Mouse (Mus musculus): ENCODE results near the gene U2af2. TPM values are rescaled to one million over a fixed set of nuclear protein-coding genes. Genes with fewer than 3 reads are reported as not detected.

The U2af2 gene
- total RNA-seq, 1 experiment from 2014 or later = 166 TPM

GRCm38 (mm10) chr7:5112701-5113100, 50.8 kb downstream of the U2af2 start:
- DNase-seq = no peak

GRCm38 (mm10) chr7:5116850-5117249, 54.9 kb downstream of the U2af2 start, which contains the start of gene Rfpl4:
Rfpl4 (minus strand) TSS chr7:5116950.
- no peak for DNase-seq

- no peak for DNase-seq
These were observed 63.1 kb downstream of the U2af2 start for GRCm38 (mm10) chr7:5125078-5125477.

- peak; percentile 91 for DNase-seq
These were observed 63.8 kb downstream of the U2af2 start, which contains the start of gene Rasl2-9 for GRCm38 (mm10) chr7:5125549-5126406. Rasl2-9 (minus strand) TSS chr7:5125950.

Small RNAs within 50 kb of the gene (microRNA-seq; reads per million reads assigned to microRNA genes)
- gene Gm26217 = 0 reads per million in 2 experiments

Other genes starting within 250 kb of the U2af2 start
- 140 and 146 TPM in 2 replicates for gene Ube2s, start 249.6 kb upstream of the U2af2 start, total RNA-seq (2021)
- gene Shisa7, start 217.4 kb upstream of the U2af2 start, total RNA-seq (2021) = 2.2 and 2.9 TPM in 2 replicates
- gene Isoc2b, start 191.9 kb upstream of the U2af2 start, total RNA-seq (2021) = 8.6 and 12.5 TPM in 2 replicates
- 55.7 and 67.9 TPM in 2 replicates for gene Isoc2a, start 185.0 kb upstream of the U2af2 start, total RNA-seq (2021)
- gene Gm36210, start 155.6 kb upstream of the U2af2 start, total RNA-seq (2021) = 0.26 TPM in 1 of 2 replicates, not detected in the other
- gene Zfp628, start 146.9 kb upstream of the U2af2 start, total RNA-seq (2021) = 13.7 and 16.2 TPM in 2 replicates
- 6.6 and 8.1 TPM in 2 replicates for gene Nat14, start 140.1 kb upstream of the U2af2 start, total RNA-seq (2021)
- 3.9 and 5.0 TPM in 2 replicates for gene Ssc5d, start 136.4 kb upstream of the U2af2 start, total RNA-seq (2021)
- 0.63 TPM in 1 of 2 replicates, not detected in the other for gene Sbk2, start 97.7 kb upstream of the U2af2 start, total RNA-seq (2021)
- gene Sbk3, start 91.0 kb upstream of the U2af2 start, total RNA-seq (2021) = 0.37 and 0.64 TPM in 2 replicates
- 17.8 and 20.5 TPM in 2 replicates for gene Zfp579, start 66.0 kb upstream of the U2af2 start, total RNA-seq (2021)
- gene Zfp524, start 47.7 kb upstream of the U2af2 start, total RNA-seq (2021) = 11.7 and 12.9 TPM in 2 replicates
- gene Fiz1, start 47.4 kb upstream of the U2af2 start, total RNA-seq (2021) = 22.7 and 25.8 TPM in 2 replicates
- not detected in 2 replicates for gene Gm44973, start 46.6 kb upstream of the U2af2 start, total RNA-seq (2021)
- gene Zfp865, start 41.8 kb upstream of the U2af2 start, total RNA-seq (2021) = 25.3 and 30.5 TPM in 2 replicates
- 1.3 and 2.7 TPM in 2 replicates for gene Ccdc106, start 41.6 kb upstream of the U2af2 start, total RNA-seq (2021)
- gene 4632433K11Rik, start 28.0 kb upstream of the U2af2 start, total RNA-seq (2021) = not detected in 2 replicates
- 4.7 and 5.5 TPM in 2 replicates for gene Zfp784, start 23.7 kb upstream of the U2af2 start, total RNA-seq (2021)
- 10.0 and 12.9 TPM in 2 replicates for gene Zfp580, start 10.6 kb upstream of the U2af2 start, total RNA-seq (2021)
- gene Epn1, start 18.1 kb downstream of the U2af2 start, total RNA-seq (2021) = 145 and 155 TPM in 2 replicates
- gene Rfpl4, start 54.8 kb downstream of the U2af2 start, total RNA-seq (2021) = not detected in 2 replicates
- gene Rasl2-9, start 63.8 kb downstream of the U2af2 start, total RNA-seq (2021) = 1.7 and 2.1 TPM in 2 replicates
- gene Vmn1r55, start 87.5 kb downstream of the U2af2 start, total RNA-seq (2021) = not detected in 2 replicates
- gene Vmn1r56, start 134.6 kb downstream of the U2af2 start, total RNA-seq (2021) = not detected in 2 replicates
- not detected in 2 replicates for gene Vmn1r57, start 156.3 kb downstream of the U2af2 start, total RNA-seq (2021)

Measured in adrenal gland, postnatal 14 days (tissue).